Mouse (Mus musculus) kidney, adult 2 months (tissue): ENCODE results near the gene Gm10837.

Experiments used
- CTCF ChIP-seq: fragments of 200-500 bp; conservative IDR thresholded peaks from 2 replicates; pipeline ENCODE4 v1.5.1; 2011; ENCODE audit warnings: low read depth, mild to moderate bottlenecking, control low read depth, low read length, moderate library complexity, mixed read lengths; ENCODE audit not compliant: insufficient read depth, insufficient read length
- POLR2A ChIP-seq: fragments of 200-500 bp; IDR thresholded peaks from one replicate; pipeline ENCODE4 v1.6.1; 2011; ENCODE audit warnings: low read depth, low read length, control low read depth

DNA sequence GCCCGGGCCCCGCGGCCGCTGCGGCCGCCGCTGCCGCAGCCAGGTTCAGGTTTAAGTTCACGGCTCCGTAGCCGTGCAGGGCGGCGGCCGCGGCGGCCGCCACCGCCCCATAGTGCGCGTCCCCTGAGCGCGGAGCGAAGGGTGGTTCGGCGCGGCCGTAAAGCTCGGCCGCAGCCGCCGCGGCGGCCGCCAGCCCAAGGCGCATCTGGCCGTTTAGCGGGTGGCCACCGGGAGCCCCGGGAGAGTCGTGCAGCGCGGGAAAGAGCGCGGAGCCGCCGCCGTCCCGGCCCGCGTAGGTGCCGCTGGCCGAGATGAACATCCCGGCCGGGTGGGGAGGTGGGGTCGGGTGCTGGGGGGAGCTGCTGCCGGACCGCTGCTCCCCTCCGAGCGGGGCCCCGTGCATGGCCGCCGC, 26.0 kb upstream of the Gm10837 start:
- no peak for TF ChIP-seq CTCF
- TF ChIP-seq POLR2A: no peak
